27 mouse cellular contexts compared by ENCODE assay signal in genomic region chr15:25834920-25835674, GRCm38 (mm10). TPM values are rescaled to one million over a fixed set of nuclear protein-coding genes. Genes with fewer than 3 reads are reported as not detected.
A peak's percentile ranks its signal among the peaks of the same experiment; 100 is the strongest.
DNase-seq lines count a peak whose midpoint lies in the region; ATAC-seq and TF ChIP-seq lines count a peak whose summit lies in the region.
"Had no signal": no experiment of that assay in that cellular context is flagged by ENCODE, and none has a peak within 500 bp of the region (broad histone marks: within the 10 kb centered on the region; RNA-seq: fewer than 3 reads in every experiment).

No protein-coding gene starts in this region.

- WGBS in kidney, postnatal 0 days = 76% methylated on average over 17 of the region's 17 CpGs

- no peaks in the 10 kb centered on the region for H3K27me3 ChIP-seq in kidney, postnatal 0 days (ENCODE audit: insufficient read depth, low read length)
- H3K27me3 ChIP-seq in E14TG2a.4 (ENCODE audit: insufficient read depth, low read length) (peaks cover 31% of the 10 kb centered on the region), myocyte (ENCODE audit: control insufficient read depth, insufficient read depth, insufficient read length) (no peaks in the 10 kb centered on the region)
- H3K27me3 ChIP-seq: forebrain, embryonic 13.5 days; limb, embryonic 12.5 days; liver, embryonic 12.5 days; neural tube, embryonic 15.5 days had no signal

- no peaks in the 10 kb centered on the region for H3K79me2 ChIP-seq in myocyte (ENCODE audit: control insufficient read depth, insufficient read depth)

- no peak overlapping the region for H3K4me3 ChIP-seq in kidney, postnatal 0 days (replicated peaks; ENCODE audit: low read depth, low read length)
- peak overlapping the region; percentile 54 for H3K4me3 ChIP-seq in E14TG2a.4 (replicated peaks; ENCODE audit: low read length)
- H3K4me3 ChIP-seq in bone marrow macrophage, adult 2 months (ENCODE audit: insufficient read depth, low read length) = no peak overlapping the region
- H3K4me3 ChIP-seq in myocyte = no peak overlapping the region
- H3K4me3 ChIP-seq: forebrain, embryonic 13.5 days; hindbrain, embryonic 10.5 days; limb, embryonic 12.5 days; liver, embryonic 12.5 days; midbrain, embryonic 10.5 days; neural tube, embryonic 15.5 days had no signal

- no peak overlapping the region for H3K4me2 ChIP-seq in kidney, postnatal 0 days (ENCODE audit: low read length)
- H3K4me2 ChIP-seq in myocyte (ENCODE audit: low read depth) = no peak overlapping the region
- H3K4me2 ChIP-seq: forebrain, embryonic 13.5 days; heart, embryonic 11.5 days; limb, embryonic 12.5 days; liver, embryonic 12.5 days; neural tube, embryonic 15.5 days had no signal

- peak; percentile 61; the same call in 1 of the 2 replicates for ATAC-seq in kidney, postnatal 0 days (replicated peaks; ENCODE audit: low FRiP score, low read depth)
- ATAC-seq: CD4-positive, CD25-positive, alpha-beta regulatory T cell, adult 4 months; forebrain, embryonic 13.5 days; hindbrain, embryonic 16.5 days; intestine, embryonic 16.5 days; liver, embryonic 12.5 days; midbrain, embryonic 16.5 days had no signal

- H3ac ChIP-seq in myocyte (ENCODE audit: control insufficient read depth, insufficient read length) = no peak overlapping the region

- no peak overlapping the region for H3K27ac ChIP-seq in kidney, postnatal 0 days
- H3K27ac ChIP-seq in bone marrow macrophage, adult 2 months (ENCODE audit: insufficient read depth, low read depth, low read length) = peak overlapping the region; percentile 68
- H3K27ac ChIP-seq: forebrain, embryonic 13.5 days; hindbrain, embryonic 10.5 days; limb, embryonic 12.5 days; liver, embryonic 12.5 days; midbrain, embryonic 10.5 days; neural tube, embryonic 15.5 days had no signal

- no peak for TF ChIP-seq CTCF in kidney, postnatal 0 days (IDR thresholded peaks at IDR 0.05; ENCODE audit: low read depth)
- no peak for TF ChIP-seq CTCF in E14TG2a.4 (conservative IDR thresholded peaks at IDR 0.05; ENCODE audit: low read length)
- no peak for TF ChIP-seq CTCF in bone marrow macrophage, adult 2 months (IDR thresholded peaks at IDR 0.05; ENCODE audit: low read depth, low read length)

- no peaks in the 10 kb centered on the region for H3K4me1 ChIP-seq in kidney, postnatal 0 days (replicated peaks; ENCODE audit: insufficient read depth, low read length)
- peaks cover 22% of the 10 kb centered on the region for H3K4me1 ChIP-seq in E14TG2a.4 (replicated peaks; ENCODE audit: low read depth, low read length)
- H3K4me1 ChIP-seq in bone marrow macrophage, adult 2 months (ENCODE audit: control insufficient read depth, insufficient read depth, low read length) = peaks cover 44% of the 10 kb centered on the region
- H3K4me1 ChIP-seq: forebrain, embryonic 13.5 days; hindbrain, embryonic 10.5 days; limb, embryonic 12.5 days; liver, embryonic 12.5 days; midbrain, embryonic 10.5 days; neural tube, embryonic 15.5 days had no signal

- H3K9ac ChIP-seq in kidney, postnatal 0 days (ENCODE audit: low read depth, low read length) = no peak overlapping the region
- H3K9ac ChIP-seq: forebrain, embryonic 13.5 days; limb, embryonic 12.5 days; liver, embryonic 12.5 days; neural tube, embryonic 15.5 days had no signal

- H3K9me3 ChIP-seq in kidney, postnatal 0 days (replicated peaks; ENCODE audit: low read length) = no peaks in the 10 kb centered on the region
- H3K9me3 ChIP-seq in E14TG2a.4 (ENCODE audit: low read length) = no peaks in the 10 kb centered on the region
- H3K9me3 ChIP-seq: forebrain, embryonic 13.5 days; liver, embryonic 12.5 days; neural tube, embryonic 15.5 days had no signal

- DNase-seq in kidney, postnatal 0 days (ENCODE audit: low spot score) = no peak
- DNase-seq in kidney, adult 9 months = no peak
- no peak for DNase-seq in ovary, postnatal 14 days (ENCODE audit: low spot score)
- DNase-seq in frontal cortex, postnatal 14 days (ENCODE audit: low spot score in 2 of 2) = no peak
- DNase-seq: adrenal gland, postnatal 10 days; cerebellum, adult 9-10 months; gastrocnemius, postnatal 10 days; heart, adult 11 months; lung, adult 2 months; lung, postnatal 36 days; right cerebral cortex, postnatal 14 days; thymus, adult 2 months; thymus, postnatal 4 days had no signal

- no peaks in the 10 kb centered on the region for H3K36me3 ChIP-seq in kidney, postnatal 0 days (ENCODE audit: insufficient read depth, low read length)
- H3K36me3 ChIP-seq in E14TG2a.4 (ENCODE audit: insufficient read depth, low read length) (no peaks in the 10 kb centered on the region), myocyte (ENCODE audit: control insufficient read depth, insufficient read depth) (no peaks in the 10 kb centered on the region)
- H3K36me3 ChIP-seq: hindbrain, embryonic 10.5 days; limb, embryonic 12.5 days; liver, embryonic 12.5 days; midbrain, embryonic 10.5 days; neural tube, embryonic 15.5 days had no signal

- no peak for TF ChIP-seq POLR2A in bone marrow macrophage, adult 2 months (IDR thresholded peaks at IDR 0.05; ENCODE audit: borderline replicate concordance, low read depth, low read length)
- no peak for TF ChIP-seq POLR2A in myocyte (IDR thresholded peaks at IDR 0.05; ENCODE audit: insufficient read length, low read depth)

TF ChIP-seq in myocyte, 11 proteins besides CTCF, POLR2A, EP300 and RAD21:
- TF ChIP-seq E2F4 (IDR thresholded peaks at IDR 0.05; ENCODE audit: insufficient read depth) (no peak), MYOD1 (IDR thresholded peaks at IDR 0.05; ENCODE audit: control insufficient read depth in 1 of 3, insufficient read length in 2 of 3, low read depth in 2 of 3) (peak in 2 of 3 experiments; percentile 63 to 94), MYOG (IDR thresholded peaks at IDR 0.05; ENCODE audit: control insufficient read depth in 1 of 3, insufficient read depth in 1 of 3, insufficient read length in 2 of 3, low read depth in 2 of 3) (peak in 1 of 3 experiments; percentile 80)

RNA-seq across cellular contexts. Expression of gene Retreg1, which starts 7.9 kb away (rescaled TPM):
- polyA plus RNA-seq in kidney, postnatal 0 days (2015; fragmentation: Nextera tagmentation; extraction: Ambion mirVana) = 37.0 and 37.1 TPM in 2 replicates
- 48.4 and 49.7 TPM in 2 replicates for polyA plus RNA-seq in bone marrow macrophage, adult 2 months (2012; ENCODE audit: insufficient read depth, insufficient read length, missing spikeins)
- polyA plus RNA-seq in myocyte (2012; fragmentation: generic; extraction: Trizol) = 32.8 TPM
